Mouse (Mus musculus) bone marrow, adult 2 months (tissue): ENCODE data around the gene Slc30a3.

ENCODE experiments used
- CTCF ChIP-seq: fragments of 200-500 bp; IDR thresholded peaks from 2 replicates; pipeline ENCODE4 v1.5.1; 2011; ENCODE audit warnings: low read length, control low read depth; ENCODE audit not compliant: control insufficient read depth, insufficient read depth
- POLR2A ChIP-seq: fragments of 200-500 bp; IDR thresholded peaks from 2 replicates; pipeline ENCODE4 v1.6.1; 2011; ENCODE audit warnings: low read depth, mild to moderate bottlenecking, control low read depth, low read length, borderline replicate concordance; ENCODE audit not compliant: control insufficient read depth

DNA sequence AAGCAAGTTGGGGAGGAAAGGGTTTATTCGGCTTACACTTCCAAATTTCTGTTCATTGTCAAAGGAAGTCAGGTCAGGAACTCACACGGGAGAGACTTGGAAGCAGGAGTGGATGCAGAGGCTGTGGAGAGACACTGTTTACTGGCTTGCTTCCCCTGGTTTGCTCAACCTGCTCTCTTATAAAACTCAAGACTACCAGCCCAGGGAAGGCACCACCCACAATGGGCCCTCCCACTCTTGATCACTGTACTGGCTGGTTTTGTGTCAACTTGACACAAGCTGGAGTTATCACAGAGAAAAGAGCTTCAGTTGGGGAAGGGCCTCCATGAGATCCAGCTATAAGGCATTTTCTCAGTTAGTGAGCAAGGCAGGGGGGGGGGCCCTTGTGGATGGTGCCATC, 37.0 kb downstream of the Slc30a3 start:
- no peak for TF ChIP-seq CTCF
- TF ChIP-seq POLR2A, result no peak
